Mouse (Mus musculus) heart, embryonic 16.5 days (tissue): ENCODE data around the gene Shc4. TPM values are rescaled to one million over a fixed set of nuclear protein-coding genes. Genes with fewer than 3 reads are reported as not detected.
A peak's percentile ranks its signal among the peaks of the same experiment; 100 is the strongest.

Source experiments
- ATAC-seq: fragments of 200-750 bp; cut with Nextera tagmentation; replicated peaks from 2 replicates; pipeline ENCODE4 v1.8.0; 2017; ENCODE audit warnings: moderate number of reproducible peaks; ENCODE audit not compliant: insufficient read depth, low FRiP score; ENCODE audit errors: extremely low read depth
- H3K27ac ChIP-seq: fragments of 300-500 bp; sonication (generic); 2 replicates; pipeline ENCODE4 v1.5.1; 2014; ENCODE audit warnings: mild to moderate bottlenecking, low read length, control low read depth, moderate library complexity
- H3K27me3 ChIP-seq: fragments of 300-500 bp; sonication (generic); 2 replicates; pipeline ENCODE4 v1.6.1; 2014; ENCODE audit warnings: low read length, mixed read lengths; ENCODE audit not compliant: control insufficient read depth, insufficient read depth
- H3K36me3 ChIP-seq: fragments of 300-500 bp; sonication (generic); 2 replicates; pipeline ENCODE4 v1.6.1; 2014; ENCODE audit not compliant: control insufficient read depth, insufficient read depth
- H3K4me1 ChIP-seq: fragments of 300-500 bp; sonication (generic); 2 replicates; pipeline ENCODE4 v1.6.1; 2014; ENCODE audit warnings: low read length, mixed read lengths; ENCODE audit not compliant: control insufficient read depth, insufficient read depth
- H3K4me2 ChIP-seq: fragments of 300-500 bp; sonication (generic); 2 replicates; pipeline ENCODE4 v1.6.1; 2014; ENCODE audit warnings: low read depth, mild to moderate bottlenecking, control low read depth, low read length
- H3K4me3 ChIP-seq: fragments of 300-500 bp; sonication (generic); 2 replicates; pipeline ENCODE4 v1.5.1; 2014; ENCODE audit warnings: mild to moderate bottlenecking, control low read depth, low read length
- H3K9ac ChIP-seq: fragments of 300-500 bp; sonication (generic); 2 replicates; pipeline ENCODE4 v1.6.1; 2014; ENCODE audit warnings: low read length, control low read depth
- H3K9me3 ChIP-seq: fragments of 300-500 bp; sonication (generic); replicated peaks from 2 replicates; pipeline ENCODE4 v1.6.1; 2016; ENCODE audit warnings: low read length; ENCODE audit not compliant: control insufficient read depth
- WGBS: fragments of 180-500 bp; shearing (Covaris S2); extraction: QIAGEN DNeasy Blood & Tissue Kit; methylation state at CpG from one replicate; pipeline ENCODE4 v1.1.7; 2014; 5-methylcytosine and 5-hydroxymethylcytosine counted together
- polyA plus RNA-seq: library from polyadenylated mRNA; unstranded; fragments of >200 nt; fragmentation: Nextera tagmentation; extraction: Ambion mirVana; gene quantifications from 2 replicates; pipeline ENCODE4 v1.2.1, GENCODE M21; 2015

The Shc4 gene
- polyA plus RNA-seq = 1.3 and 1.7 TPM in 2 replicates

GRCm38 (mm10) chr2:125724086-125724430, at the start of gene Shc4:
Gene Shc4, minus strand, starts transcription at chr2:125724148.
- under 1% methylated on average over 15 of the region's 15 CpGs for WGBS
- H3K36me3 ChIP-seq = no peaks in the 10 kb centered on the region
- H3K4me1 ChIP-seq = peaks cover 10% of the 10 kb centered on the region
- no peaks in the 10 kb centered on the region for H3K9me3 ChIP-seq
- no peak within 1 kb of the TSS for H3K27ac ChIP-seq
- ATAC-seq = peak; percentile 44
- peak within 1 kb of the TSS; percentile 99 for H3K4me2 ChIP-seq
- H3K27me3 ChIP-seq = peaks cover 15% of the 10 kb centered on the region
- peak within 1 kb of the TSS; percentile 64 for H3K9ac ChIP-seq
- H3K4me3 ChIP-seq = peak within 1 kb of the TSS; percentile 63

- Histone ChIP-seq H3K27me3 (no peaks in the 10 kb centered on the region), H3K4me1 (no peaks in the 10 kb centered on the region), H3K9me3 (no peaks in the 10 kb centered on the region), H3K9ac (no peak overlapping the region), H3K4me3 (no peak overlapping the region), H3K27ac (no peak overlapping the region), H3K4me2 (no peak overlapping the region), H3K36me3 (peaks cover 45% of the 10 kb centered on the region)
- 89% methylated on average over 3 of the region's 3 CpGs for WGBS
- no peak for ATAC-seq
These were observed 41.1 kb upstream of the Shc4 start for GRCm38 (mm10) chr2:125765029-125765428.

DNA sequence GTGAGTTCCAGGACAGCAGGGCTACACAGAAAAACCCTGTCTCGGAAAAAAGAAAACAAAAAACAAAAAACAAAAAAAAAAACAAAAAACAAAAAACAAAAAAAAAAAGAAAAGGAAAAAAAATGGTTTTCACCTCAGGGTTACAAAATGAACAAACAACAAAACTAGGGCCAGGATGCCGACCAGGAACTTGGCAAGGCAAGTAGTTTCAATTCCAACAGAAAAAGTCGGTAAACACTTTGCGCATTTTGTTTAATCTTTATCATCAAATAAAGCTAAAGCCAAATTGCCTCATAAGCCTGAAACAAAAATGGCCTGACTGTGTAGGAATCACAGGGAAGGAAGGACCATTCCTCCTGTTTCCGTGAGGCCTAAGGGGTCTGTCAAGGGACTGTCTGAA, 40.6 kb upstream of the Shc4 start:
- ATAC-seq = no peak
- Histone ChIP-seq H3K9me3 (no peaks in the 10 kb centered on the region), H3K4me3 (no peak overlapping the region), H3K9ac (no peak overlapping the region), H3K27me3 (no peaks in the 10 kb centered on the region), H3K4me1 (no peaks in the 10 kb centered on the region), H3K36me3 (peaks cover 47% of the 10 kb centered on the region), H3K4me2 (no peak overlapping the region), H3K27ac (no peak overlapping the region)
- 90% methylated on average over 5 of the region's 5 CpGs for WGBS

DNA sequence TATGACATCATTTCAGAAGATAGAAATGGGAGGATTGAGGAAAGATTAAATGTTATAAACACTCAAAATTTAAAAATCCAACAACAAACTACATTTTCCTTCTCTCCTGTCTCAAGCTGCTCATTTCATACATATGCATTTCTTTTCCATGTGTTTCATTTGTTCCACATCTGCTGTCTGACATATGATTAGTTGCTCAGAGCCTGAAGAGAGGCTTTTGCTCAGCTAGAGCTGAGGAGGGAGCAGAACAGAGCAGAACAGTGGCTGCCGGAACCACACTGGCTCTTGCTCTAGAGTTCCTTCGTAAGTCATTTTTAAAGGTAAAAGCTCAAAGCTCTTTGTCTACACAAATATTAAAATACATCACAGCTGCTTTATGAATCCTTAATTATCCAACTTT, 25.4 kb upstream of the Shc4 start:
- Histone ChIP-seq H3K9me3 (no peaks in the 10 kb centered on the region), H3K9ac (no peak overlapping the region), H3K4me2 (no peak overlapping the region), H3K27me3 (no peaks in the 10 kb centered on the region), H3K36me3 (peaks cover 54% of the 10 kb centered on the region), H3K4me1 (no peaks in the 10 kb centered on the region), H3K4me3 (no peak overlapping the region), H3K27ac (no peak overlapping the region)
- 96% methylated on average over 2 of the region's 2 CpGs for WGBS
- ATAC-seq = no peak

- no peaks in the 10 kb centered on the region for H3K9me3 ChIP-seq
- no peak overlapping the region for H3K4me2 ChIP-seq
- H3K4me1 ChIP-seq = no peaks in the 10 kb centered on the region
- 77% methylated on average over 6 of the region's 6 CpGs for WGBS
- no peak overlapping the region for H3K9ac ChIP-seq
- peaks cover 37% of the 10 kb centered on the region for H3K36me3 ChIP-seq
- no peak for ATAC-seq
- H3K4me3 ChIP-seq = no peak overlapping the region
- H3K27me3 ChIP-seq = no peaks in the 10 kb centered on the region
- H3K27ac ChIP-seq = no peak overlapping the region
These were observed 15.4 kb upstream of the Shc4 start for GRCm38 (mm10) chr2:125739338-125739737.

GRCm38 (mm10) chr2:125738718-125739117, 14.8 kb upstream of the Shc4 start:
- H3K4me1 ChIP-seq = no peaks in the 10 kb centered on the region
- 72% methylated on average over 5 of the region's 5 CpGs for WGBS
- no peak for ATAC-seq
- no peak overlapping the region for H3K9ac ChIP-seq
- no peak overlapping the region for H3K4me3 ChIP-seq
- H3K36me3 ChIP-seq = peaks cover 31% of the 10 kb centered on the region
- H3K27me3 ChIP-seq = no peaks in the 10 kb centered on the region
- H3K9me3 ChIP-seq = no peaks in the 10 kb centered on the region
- no peak overlapping the region for H3K4me2 ChIP-seq
- no peak overlapping the region for H3K27ac ChIP-seq

DNA sequence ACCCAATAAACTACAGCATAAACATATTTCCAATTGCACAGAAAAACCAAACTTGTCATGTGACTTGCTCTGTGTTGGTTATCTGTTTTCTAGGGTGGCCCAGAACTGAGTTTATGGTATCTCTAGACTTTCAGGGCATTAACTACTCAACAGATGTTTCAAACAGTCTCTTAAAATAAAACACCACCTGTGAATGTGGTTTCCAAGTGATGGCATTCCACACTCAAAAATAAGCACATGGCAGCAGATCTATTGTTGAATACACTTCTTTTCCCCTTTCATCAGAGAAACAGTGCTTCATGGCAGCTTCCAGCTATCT, 12.0 kb upstream of the Shc4 start:
- Histone ChIP-seq H3K27ac (no peak overlapping the region), H3K4me1 (peaks cover 5% of the 10 kb centered on the region; the same call in 1 of the 2 replicates), H3K4me2 (no peak overlapping the region), H3K4me3 (no peak overlapping the region), H3K9me3 (no peaks in the 10 kb centered on the region), H3K9ac (no peak overlapping the region), H3K27me3 (no peaks in the 10 kb centered on the region), H3K36me3 (peaks cover 13% of the 10 kb centered on the region)
- ATAC-seq = no peak

GRCm38 (mm10) chr2:125735333-125736024, 11.5 kb upstream of the Shc4 start:
- WGBS = 57% methylated on average over 2 of the region's 2 CpGs
- Histone ChIP-seq H3K4me1 (peaks cover 5% of the 10 kb centered on the region; the same call in 1 of the 2 replicates), H3K4me2 (no peak overlapping the region), H3K4me3 (no peak overlapping the region), H3K27ac (no peak overlapping the region), H3K36me3 (peaks cover 12% of the 10 kb centered on the region), H3K9ac (no peak overlapping the region), H3K9me3 (no peaks in the 10 kb centered on the region), H3K27me3 (no peaks in the 10 kb centered on the region)
- no peak for ATAC-seq

- no peak for ATAC-seq
- Histone ChIP-seq H3K4me1 (peaks cover 5% of the 10 kb centered on the region; the same call in 1 of the 2 replicates), H3K9me3 (no peaks in the 10 kb centered on the region), H3K36me3 (peaks cover 7% of the 10 kb centered on the region), H3K4me2 (no peak overlapping the region), H3K27me3 (no peaks in the 10 kb centered on the region), H3K27ac (no peak overlapping the region), H3K4me3 (no peak overlapping the region), H3K9ac (no peak overlapping the region)
These were observed 10.8 kb upstream of the Shc4 start for GRCm38 (mm10) chr2:125734741-125735140.
